Mouse (Mus musculus) lung, adult 2 months (tissue): ENCODE results near the gene Tcf3. TPM values are rescaled to one million over a fixed set of nuclear protein-coding genes. Genes with fewer than 3 reads are reported as not detected.

ENCODE experiments used
- DNase-seq: peaks from one replicate; pipeline ENCODE4 v3.0.0; 2022
- H3K4me1 ChIP-seq: fragments of 200-500 bp; 2 replicates; pipeline ENCODE4 v1.6.1; 2011; ENCODE audit warnings: low read length; ENCODE audit not compliant: control insufficient read depth, insufficient read depth
- H3K4me3 ChIP-seq: fragments of 200-500 bp; replicated peaks from 2 replicates; pipeline ENCODE3; 2011; ENCODE audit warnings: low read depth, mild to moderate bottlenecking, control low read depth, low read length; ENCODE audit errors: extremely low read depth
- CTCF ChIP-seq: fragments of 200-500 bp; IDR thresholded peaks from 2 replicates; pipeline ENCODE4 v1.5.1; 2011; ENCODE audit warnings: mild to moderate bottlenecking, low read length, control low read depth; ENCODE audit not compliant: insufficient read depth
- POLR2A ChIP-seq: fragments of 200-500 bp; IDR thresholded peaks from 2 replicates; pipeline ENCODE4 v1.6.1; 2011; ENCODE audit warnings: low read depth, mild to moderate bottlenecking, control low read depth, low read length, borderline replicate concordance; ENCODE audit errors: extremely low read depth
- WGBS: fragments of 180-500 bp; shearing (Covaris S2); methylation state at CpG from one replicate; pipeline ENCODE4 v1.1.7; 2018; 5-methylcytosine and 5-hydroxymethylcytosine counted together
- polyA plus RNA-seq: library from polyadenylated mRNA; depleted of rRNA; stranded (reverse); fragments of >200 nt; gene quantifications from 2 replicates; pipeline ENCODE4 v1.2.3, GENCODE M21; 2012

Tcf3 gene
- polyA plus RNA-seq, 1 experiment = 94.7 TPM

DNA sequence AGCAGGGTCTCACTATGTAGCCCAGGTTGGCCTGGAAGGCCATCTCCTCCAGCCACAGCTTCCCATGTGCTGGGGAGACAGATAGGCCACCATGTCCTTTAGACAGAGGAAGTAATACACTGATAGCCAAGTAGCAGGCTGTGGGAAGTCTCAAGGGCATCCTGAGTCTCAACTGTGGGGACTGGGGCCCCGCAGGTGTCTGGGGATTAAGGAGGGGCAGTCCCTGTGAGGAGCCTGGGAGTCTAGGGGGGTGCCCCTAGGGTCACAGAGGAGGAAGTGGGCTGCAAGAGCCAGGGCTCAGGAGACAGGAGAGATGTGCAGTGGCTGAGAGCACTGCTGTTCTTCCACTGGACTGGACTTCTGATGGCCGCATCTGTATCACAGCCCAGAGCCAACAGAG lies 9.5 kb upstream of the Tcf3 start:
- peaks cover 2% of the 10 kb centered on the region; the same call in 1 of the 2 replicates for H3K4me1 ChIP-seq
- 58% methylated on average over 2 of the region's 2 CpGs for WGBS
- DNase-seq = no peak
- TF ChIP-seq CTCF (no peak), POLR2A (no peak)
- H3K4me3 ChIP-seq = no peak overlapping the region

GRCm38 (mm10) chr10:80441598-80441997 lies 8.2 kb upstream of the Tcf3 start:
- 61% methylated on average over 8 of the region's 8 CpGs for WGBS
- TF ChIP-seq CTCF (no peak), POLR2A (no peak)
- Histone ChIP-seq H3K4me3 (no peak overlapping the region), H3K4me1 (peaks cover 2% of the 10 kb centered on the region; the same call in 1 of the 2 replicates)
- no peak for DNase-seq

DNA sequence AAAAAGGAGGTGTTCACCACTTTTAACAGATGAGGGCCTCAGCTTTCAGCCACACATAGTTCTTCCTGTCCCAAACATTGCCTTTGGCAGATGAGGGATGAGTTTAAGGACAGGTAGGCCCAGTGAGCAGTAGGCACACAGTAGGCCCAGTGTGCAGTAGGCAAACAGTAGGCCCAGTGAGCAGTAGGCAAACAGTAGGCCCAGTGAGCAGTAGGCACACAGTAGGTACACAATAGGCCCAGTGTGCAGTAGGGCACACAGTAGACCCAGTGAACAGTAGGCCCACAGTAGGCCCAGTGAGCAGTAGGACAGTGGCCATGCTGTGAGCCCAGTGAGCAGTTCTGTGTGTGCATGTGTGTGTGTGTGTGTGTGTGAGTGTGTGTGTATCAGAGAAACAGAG lies 6.6 kb upstream of the Tcf3 start:
- DNase-seq = no peak
- Histone ChIP-seq H3K4me1 (no peaks in the 10 kb centered on the region), H3K4me3 (no peak overlapping the region)
- no peak for TF ChIP-seq POLR2A
- no peak for TF ChIP-seq CTCF

DNA sequence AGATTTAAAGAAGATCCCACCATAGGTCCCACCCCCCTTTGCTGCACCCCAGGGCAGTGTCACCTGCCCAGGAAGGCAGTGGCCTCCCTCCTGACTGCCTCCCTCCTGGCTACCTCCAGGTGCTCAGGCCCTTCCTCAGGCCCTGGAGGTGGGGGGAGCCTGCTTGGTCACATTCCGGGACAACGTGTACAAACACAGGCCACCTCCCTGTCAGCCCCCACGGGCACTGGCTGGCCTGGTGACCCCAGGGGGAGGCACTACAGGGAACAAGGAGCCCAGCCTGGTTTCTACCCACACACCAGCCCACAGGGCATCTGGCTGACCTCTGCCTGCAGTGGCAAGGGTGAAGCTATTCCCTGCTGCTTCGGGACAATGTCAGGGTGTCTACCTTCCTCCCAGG lies 4.5 kb upstream of the Tcf3 start:
- TF ChIP-seq POLR2A (no peak), CTCF (no peak)
- Histone ChIP-seq H3K4me3 (no peak overlapping the region), H3K4me1 (no peaks in the 10 kb centered on the region)
- no peak for DNase-seq
- 60% methylated on average over 4 of the region's 4 CpGs for WGBS

DNA sequence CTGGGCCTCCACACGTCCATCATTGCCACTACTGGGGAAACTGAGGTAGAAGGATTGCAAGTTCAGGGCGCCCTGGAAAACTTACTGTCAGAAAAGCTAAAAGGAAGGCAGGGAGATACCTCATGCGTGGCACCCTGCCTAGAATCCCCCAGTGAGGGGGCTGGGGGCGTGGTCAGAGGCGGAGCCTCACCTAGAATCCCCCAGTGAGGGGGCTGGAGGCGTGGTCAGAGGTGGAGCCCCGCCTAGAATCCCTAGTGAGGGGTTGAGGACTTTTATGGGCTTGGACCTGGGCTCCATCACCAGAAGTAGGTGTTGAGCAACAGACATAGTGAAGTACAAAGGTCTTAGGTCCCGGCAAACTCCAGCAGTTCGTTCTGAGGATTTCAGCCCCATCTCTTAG lies 2.8 kb upstream of the Tcf3 start:
- no peak for TF ChIP-seq POLR2A
- TF ChIP-seq CTCF = no peak
- no peak overlapping the region for H3K4me3 ChIP-seq
- no peak for DNase-seq

DNA sequence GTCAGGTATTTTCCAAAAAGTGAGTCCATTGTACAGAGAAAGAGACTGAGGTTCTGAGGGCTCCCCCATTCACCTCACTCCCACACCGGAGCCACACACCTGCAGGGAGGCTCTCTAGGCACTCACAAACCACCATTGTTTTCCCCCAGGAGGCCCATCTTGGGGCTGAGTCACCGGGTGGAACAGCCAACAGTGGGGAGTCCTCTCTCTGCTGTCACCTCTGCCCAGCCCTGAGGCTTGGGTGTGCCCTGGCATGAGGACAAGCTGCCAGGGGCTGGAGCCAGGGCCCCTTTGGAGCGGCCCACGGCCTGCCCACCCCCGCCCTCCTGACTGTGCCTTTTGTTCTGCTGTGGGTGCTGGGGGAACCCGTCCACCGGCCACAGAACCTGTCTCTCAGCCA lies 2.3 kb upstream of the Tcf3 start:
- TF ChIP-seq CTCF = no peak
- TF ChIP-seq POLR2A = no peak
- DNase-seq = no peak
- WGBS = 21% methylated on average over 7 of the region's 7 CpGs

More for the DNA sequence above, 2.8 kb upstream of the Tcf3 start:
- WGBS = 14% methylated on average over 9 of the region's 9 CpGs
- 0 out of 2 replicates have a peak, but pooled peaks cover 5% of the 10 kb centered on the region for H3K4me1 ChIP-seq

GRCm38 (mm10) chr10:80434823-80435222 lies 1.4 kb upstream of the Tcf3 start:
- Histone ChIP-seq H3K4me3 (no peak overlapping the region), H3K4me1 (0 out of 2 replicates have a peak, but pooled peaks cover 5% of the 10 kb centered on the region)
- TF ChIP-seq POLR2A = no peak
- TF ChIP-seq CTCF = no peak
- DNase-seq = no peak
- 81% methylated on average over 3 of the region's 3 CpGs for WGBS

More for the DNA sequence above, 2.3 kb upstream of the Tcf3 start:
- Histone ChIP-seq H3K4me1 (0 out of 2 replicates have a peak, but pooled peaks cover 5% of the 10 kb centered on the region), H3K4me3 (no peak overlapping the region)

DNA sequence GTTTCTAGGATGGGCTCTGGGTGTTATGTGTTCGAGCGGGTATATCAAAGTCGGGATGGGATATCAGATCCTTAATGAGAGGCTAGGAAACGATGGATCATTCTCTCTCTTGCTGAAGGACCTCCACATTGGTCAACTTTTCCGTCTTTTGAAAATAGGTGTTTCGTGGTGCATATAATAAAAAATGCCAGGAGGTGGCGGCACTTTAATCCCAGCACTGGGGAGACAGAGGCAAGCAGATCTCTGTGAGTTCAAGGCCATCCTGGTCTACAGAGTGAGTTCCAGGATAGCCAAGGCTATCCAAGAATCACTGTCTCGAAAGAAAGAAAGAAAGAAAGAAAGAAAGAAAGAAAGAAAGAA lies 766 bp upstream of the Tcf3 start:
- TF ChIP-seq CTCF = no peak
- TF ChIP-seq POLR2A = no peak
- DNase-seq = no peak
- WGBS = 10% methylated on average over 8 of the region's 8 CpGs
- Histone ChIP-seq H3K4me1 (0 out of 2 replicates have a peak, but pooled peaks cover 5% of the 10 kb centered on the region), H3K4me3 (no peak overlapping the region)

DNA sequence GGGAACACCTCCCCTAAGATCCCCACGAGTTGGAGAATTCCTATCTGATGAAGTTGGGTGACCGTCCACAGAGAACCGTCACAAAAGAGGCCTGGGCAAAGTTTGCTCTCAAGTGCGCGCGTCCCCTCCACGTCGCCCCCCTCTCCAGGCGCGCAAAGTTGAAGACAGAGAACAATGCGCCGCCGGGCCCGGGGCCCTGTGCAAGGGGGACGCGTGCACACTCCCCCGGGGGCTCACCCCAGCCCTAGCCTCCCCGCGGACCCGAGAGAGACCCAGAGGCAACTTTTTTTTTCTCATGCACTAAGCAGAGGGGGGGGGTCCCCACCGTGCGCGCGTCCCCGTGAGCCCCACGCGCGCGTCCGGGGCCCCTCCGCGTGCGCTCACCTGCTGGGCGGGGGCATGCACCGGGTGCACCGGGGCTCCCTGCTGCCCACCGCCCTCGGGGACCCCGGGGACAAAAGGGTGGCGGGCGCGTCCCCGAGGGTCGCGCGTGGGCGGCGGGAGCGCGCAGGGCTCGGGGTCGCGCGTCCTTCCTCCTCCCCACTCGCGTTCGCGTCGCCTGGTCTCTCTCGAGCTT lies 423 bp downstream of the Tcf3 start:
- TF ChIP-seq CTCF (no peak), POLR2A (no peak; the same call in 1 of the 2 replicates)
- DNase-seq = no peak
- under 1% methylated on average over 60 of the region's 60 CpGs for WGBS

GRCm38 (mm10) chr10:80432387-80432785 lies 1.1 kb downstream of the Tcf3 start:
- Histone ChIP-seq H3K4me1 (0 out of 2 replicates have a peak, but pooled peaks cover 5% of the 10 kb centered on the region), H3K4me3 (peak overlapping the region; percentile 92)
- 2% methylated on average over 4 of the region's 4 CpGs for WGBS
- no peak for TF ChIP-seq POLR2A
- no peak for TF ChIP-seq CTCF
- no peak for DNase-seq

More for the DNA sequence above, 423 bp downstream of the Tcf3 start:
- peak overlapping the region; percentile 92 for H3K4me3 ChIP-seq
- 0 out of 2 replicates have a peak, but pooled peaks cover 5% of the 10 kb centered on the region for H3K4me1 ChIP-seq
